Mouse (Mus musculus): ENCODE results near the gene Tas2r144.
A peak's percentile ranks its signal among the peaks of the same experiment; 100 is the strongest.

DNA sequence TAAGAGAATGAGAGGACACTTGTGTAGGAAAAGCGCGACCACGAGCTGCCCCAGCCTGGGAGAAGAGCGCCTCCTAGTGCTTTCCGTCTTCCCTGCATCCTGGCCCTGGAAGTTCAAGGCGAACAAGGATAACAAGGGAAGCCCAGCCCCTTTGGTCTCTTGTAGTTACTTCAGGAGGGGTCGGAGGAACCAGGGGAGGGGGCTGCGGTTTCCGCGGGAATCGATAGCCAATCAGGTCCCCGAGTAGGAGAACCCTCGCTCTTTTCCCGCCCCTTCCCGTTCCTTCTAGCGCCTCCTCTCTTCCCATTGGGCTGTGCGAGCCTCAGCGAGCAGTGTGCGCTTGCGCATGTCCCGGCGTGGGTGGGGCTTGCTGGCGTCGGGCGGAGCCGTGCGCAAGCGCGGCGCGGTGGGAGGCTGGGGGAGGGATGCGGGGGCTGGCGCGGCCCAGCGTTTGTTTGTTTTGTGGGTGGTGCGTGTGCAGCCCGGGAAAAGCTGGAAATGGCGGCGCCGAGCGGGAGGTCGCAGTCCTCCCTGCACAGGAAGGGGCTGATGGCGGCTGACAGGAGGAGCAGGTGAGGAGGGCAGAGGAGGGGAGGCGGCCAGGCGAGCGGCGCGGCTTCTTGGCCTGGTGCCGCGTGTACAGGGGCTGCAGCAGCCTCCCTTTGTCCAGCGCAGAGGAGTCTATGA, 49.6 kb downstream of the Tas2r144 start, which contains the start of gene Casp2:
- TF ChIP-seq CTCF (IDR thresholded peaks at IDR 0.05; ENCODE audit: low read depth) (peak; percentile 91), EP300 (IDR thresholded peaks at IDR 0.05; ENCODE audit: low read depth) (0 out of 2 replicates have a peak, but pooled peaks have one; percentile 17)
